Mouse (Mus musculus): ENCODE measurements around the gene Vmn1r25. TPM values are rescaled to one million over a fixed set of nuclear protein-coding genes. Genes with fewer than 3 reads are reported as not detected.
"Not testable (repeated sequence)": the region's sequence is repeated elsewhere in the genome, so short reads cannot be mapped to it uniquely, and the experiment has no call there.

Vmn1r25 gene
- total RNA-seq (2022) = not detected

DNA sequence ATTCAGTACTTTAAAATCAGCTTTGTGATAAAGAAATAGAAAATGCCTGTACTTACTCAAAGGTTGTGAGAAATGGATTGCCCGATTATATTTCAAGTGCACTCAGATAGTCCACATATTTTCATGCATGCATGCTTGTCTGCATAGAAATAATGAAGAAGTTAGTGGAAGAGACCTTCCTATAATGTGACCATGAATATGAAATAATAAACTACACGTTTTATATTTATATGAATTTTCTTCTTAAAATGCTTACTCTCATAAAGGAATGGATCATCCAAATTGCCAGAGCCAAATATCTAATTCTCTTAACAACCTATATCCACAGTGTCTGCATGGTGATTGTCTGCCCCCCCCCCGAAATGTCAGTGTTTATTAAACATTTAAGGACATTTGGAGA lies at the start of gene Vmn1r25:
TSS of gene Vmn1r25 (minus strand) at position 101 of the 400 bp plus-strand sequence.
- no peak for DNase-seq

DNA sequence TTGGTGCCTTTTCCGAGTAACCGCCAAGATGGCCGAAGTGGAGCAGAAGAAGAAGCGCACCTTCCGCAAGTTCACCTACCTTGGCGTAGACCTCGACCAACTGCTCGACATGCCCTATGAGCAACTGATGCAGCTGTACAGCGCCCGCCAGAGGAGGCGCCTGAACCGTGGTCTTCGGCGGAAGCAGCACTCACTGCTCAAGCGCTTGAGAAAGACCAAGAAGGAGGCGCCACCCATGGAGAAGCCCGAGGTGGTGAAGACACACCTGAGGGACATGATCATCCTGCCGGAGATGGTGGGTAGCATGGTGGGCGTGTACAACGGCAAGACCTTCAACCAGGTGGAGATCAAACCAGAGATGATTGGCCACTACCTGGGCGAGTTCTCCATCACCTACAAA lies 36.9 kb upstream of the Vmn1r25 start:
- not testable (repeated sequence) for DNase-seq

DNA sequence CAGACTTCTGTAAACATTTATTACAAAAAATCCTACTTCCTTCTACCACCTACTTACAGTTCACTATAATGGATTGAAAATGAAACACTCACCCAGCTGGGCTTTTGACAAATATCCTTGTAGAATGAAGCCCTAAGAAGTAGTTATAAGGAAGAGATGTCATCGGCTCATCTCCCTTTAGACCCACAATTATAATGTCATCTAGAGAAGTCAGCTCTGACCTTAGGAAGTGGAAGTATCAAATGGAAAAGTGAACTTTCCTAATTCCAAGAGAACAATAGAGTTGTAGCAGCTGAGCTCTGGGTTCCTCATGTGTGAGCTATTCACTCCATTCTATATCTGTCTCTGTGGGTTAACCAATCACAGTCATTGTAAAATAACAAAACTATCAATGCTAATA lies 34.4 kb upstream of the Vmn1r25 start, which contains the start of gene Vmn1r26:
TSS of gene Vmn1r26 (minus strand) at position 101 of the 400 bp plus-strand sequence.
- DNase-seq = no peak

DNA sequence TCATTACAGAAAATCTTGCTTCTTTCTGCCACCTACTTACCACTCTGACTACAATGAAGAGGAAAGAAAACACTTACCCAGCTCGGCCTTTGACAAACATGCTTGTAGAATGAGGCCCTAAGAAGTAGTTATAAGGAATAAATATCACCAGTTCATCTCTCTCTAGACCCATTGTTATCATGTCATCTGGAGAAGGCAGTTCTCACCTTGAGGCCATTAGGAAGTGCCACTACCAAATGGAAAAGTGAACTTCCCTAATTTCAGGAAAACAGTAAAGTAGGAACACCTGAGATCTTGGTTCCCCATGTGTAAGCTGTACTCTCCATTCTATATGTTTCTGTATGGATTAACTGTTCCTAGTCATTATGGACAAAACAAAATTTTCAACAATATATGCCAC lies 19.2 kb downstream of the Vmn1r25 start, which contains the start of gene Vmn1r24:
TSS of gene Vmn1r24 (minus strand) at position 101 of the 400 bp plus-strand sequence.
- not testable (repeated sequence) for DNase-seq

Other genes starting within 250 kb of the Vmn1r25 start
- 10 to 100 TPM; 16.8 to 21.4 (median 17.2) TPM for gene Vopp1, start 155.7 kb downstream of the Vmn1r25 start, total RNA-seq (2022)
- gene Vmn1r21, start 130.5 kb downstream of the Vmn1r25 start, total RNA-seq (2022) = not detected
- not detected for gene Vmn1r22, start 72.8 kb downstream of the Vmn1r25 start, total RNA-seq (2022)
- not detected for gene Vmn1r23, start 54.0 kb downstream of the Vmn1r25 start, total RNA-seq (2022)
- not detected for gene Vmn1r24, start 19.3 kb downstream of the Vmn1r25 start, total RNA-seq (2022)
- gene Vmn1r26, start 34.3 kb upstream of the Vmn1r25 start, total RNA-seq (2022) = not detected
- gene Vmn1r27, start 238.0 kb upstream of the Vmn1r25 start, total RNA-seq (2022) = not detected